In genomic region chr10:116113867-116114474, GRCm38 (mm10) we compare ENCODE assay signal across 27 mouse cellular contexts. TPM values are rescaled to one million over a fixed set of nuclear protein-coding genes. Genes with fewer than 3 reads are reported as not detected.
DNase-seq lines count a peak whose midpoint lies in the region; ATAC-seq and TF ChIP-seq lines count a peak whose summit lies in the region.
"Had no signal": no experiment of that assay in that cellular context is flagged by ENCODE, and none has a peak within 500 bp of the region (broad histone marks: within the 10 kb centered on the region; RNA-seq: fewer than 3 reads in every experiment).

4933416C03Rik (minus strand) TSS chr10:116113917.

- peak within 1 kb of the TSS; percentile 16 for H3K4me3 ChIP-seq in megakaryocyte, embryonic 14.5 days (replicated peaks)
- H3K4me3 ChIP-seq in E14TG2a.4 (replicated peaks; ENCODE audit: low read length), result peak within 1 kb of the TSS; percentile 71
- H3K4me3 ChIP-seq in G1E (ENCODE audit: low read depth, low read length), result peak within 1 kb of the TSS; percentile 30; the same call in 1 of the 2 replicates
- H3K4me3 ChIP-seq: embryonic facial prominence, embryonic 15.5 days; erythroblast, embryonic 14.5 days; forebrain, embryonic 10.5 days; gastrocnemius, adult 2 months; heart, embryonic 10.5 days; hindbrain, embryonic 12.5 days had no signal

- no peak for TF ChIP-seq CTCF in E14TG2a.4 (conservative IDR thresholded peaks at IDR 0.05; ENCODE audit: low read length)
- no peak for TF ChIP-seq CTCF in G1E (IDR thresholded peaks at IDR 0.05; ENCODE audit: low read depth, low read length)

- no peaks in the 10 kb centered on the region for H3K27me3 ChIP-seq in megakaryocyte, embryonic 14.5 days (replicated peaks)
- H3K27me3 ChIP-seq in E14TG2a.4 (ENCODE audit: insufficient read depth, low read length) (peaks cover 26% of the 10 kb centered on the region), G1E (ENCODE audit: insufficient read depth, low read length) (no peaks in the 10 kb centered on the region; the same call in 1 of the 2 replicates)
- H3K27me3 ChIP-seq: CH12.LX; embryonic facial prominence, embryonic 15.5 days; hindbrain, embryonic 12.5 days had no signal

- H3K9me3 ChIP-seq in megakaryocyte, embryonic 14.5 days, result peaks cover 16% of the 10 kb centered on the region
- H3K9me3 ChIP-seq in E14TG2a.4 (ENCODE audit: low read length) (peaks cover 9% of the 10 kb centered on the region), G1E (replicated peaks) (peaks cover 18% of the 10 kb centered on the region)
- H3K9me3 ChIP-seq: embryonic facial prominence, embryonic 15.5 days had no signal

- no peak for DNase-seq in G1E (ENCODE audit: low spot score)
- peak; percentile 77 for DNase-seq in testis, postnatal 14 days (ENCODE audit: low spot score)
- no peak for DNase-seq in right cerebral cortex, postnatal 36 days (ENCODE audit: low spot score in 2 of 2)
- DNase-seq: adrenal gland, postnatal 25 days; cerebellum, adult 18-20 months; cerebellum, postnatal 10 days; gastrocnemius, adult 2 months; heart, adult 18-20 months; heart, postnatal 10 days; heart, postnatal 4 days had no signal

- H3K36me3 ChIP-seq in megakaryocyte, embryonic 14.5 days (replicated peaks; ENCODE audit: low read length), result no peaks in the 10 kb centered on the region
- H3K36me3 ChIP-seq in E14TG2a.4 (ENCODE audit: insufficient read depth, low read length) (no peaks in the 10 kb centered on the region), G1E (replicated peaks) (no peaks in the 10 kb centered on the region)
- H3K36me3 ChIP-seq: embryonic facial prominence, embryonic 15.5 days; forebrain, embryonic 10.5 days; hindbrain, embryonic 12.5 days had no signal

- ATAC-seq in megakaryocyte, adult 5-6 weeks (ENCODE audit: poor library complexity, severe bottlenecking), result no peak
- no peak for ATAC-seq in G1E (ENCODE audit: extremely low read depth, insufficient number of reproducible peaks, low FRiP score, poor library complexity, severe bottlenecking)
- no peak for ATAC-seq in activated CD4-positive, CD25-positive, alpha-beta regulatory T cell, adult 4 months
- ATAC-seq: forebrain, embryonic 14.5 days; hindbrain, embryonic 16.5 days; inflammation-experienced regulatory T-cells, adult 6 months had no signal

- no peaks in the 10 kb centered on the region for H3K4me1 ChIP-seq in megakaryocyte, embryonic 14.5 days
- peaks cover 11% of the 10 kb centered on the region; the same call in 1 of the 2 replicates for H3K4me1 ChIP-seq in E14TG2a.4 (replicated peaks; ENCODE audit: low read depth, low read length)
- H3K4me1 ChIP-seq in G1E (ENCODE audit: insufficient read depth, low read depth, low read length), result no peaks in the 10 kb centered on the region
- H3K4me1 ChIP-seq: embryonic facial prominence, embryonic 15.5 days; forebrain, embryonic 10.5 days; heart, embryonic 10.5 days; hindbrain, embryonic 12.5 days had no signal

RNA-seq across cellular contexts. Expression of gene 4933416C03Rik, which starts in this region (rescaled TPM):
- polyA plus RNA-seq in megakaryocyte, embryonic 14.5 days (2012; ENCODE audit: insufficient read depth, low replicate concordance), result not detected in 2 replicates
- not detected in 2 replicates for total RNA-seq in megakaryocyte, adult 5-6 weeks (2015)
- not detected in 2 replicates for total RNA-seq in megakaryocyte, adult 5-6 weeks (2017)
- total RNA-seq in G1E (2014; fragmentation: Nextera tagmentation) (not detected in 2 replicates), G1E (2017) (not detected in 2 replicates)
- polyA plus RNA-seq in G1E (2012), result not detected in 2 replicates
- not detected for polyA plus RNA-seq in activated CD4-positive, CD25-positive, alpha-beta regulatory T cell, adult 4 months (2017; shearing (Covaris generic))
- total RNA-seq: adrenal gland, adult 18-20 months; adrenal gland, postnatal 25 days; CH12.LX; gastrocnemius, adult 2 months; gastrocnemius, postnatal 4 days; heart, adult 18-20 months; heart, postnatal 10 days; heart, postnatal 4 days had no signal
- polyA plus RNA-seq: embryonic facial prominence, embryonic 11.5 days; embryonic facial prominence, embryonic 15.5 days; erythroblast, embryonic 14.5 days; forebrain, embryonic 10.5 days; forebrain, embryonic 14.5 days; heart, embryonic 10.5 days; heart, embryonic 14.5 days; hindbrain, embryonic 12.5 days had no signal

Comparison
In these comparisons a context has a peak if more than half of its experiments do, and no peak if none do; other contexts are left out.
1. H3K4me3 ChIP-seq: peak in every context shown above with its lines; median percentile 71 in E14TG2a.4; 30 in G1E; 16 in megakaryocyte, embryonic 14.5 days.